Mouse (Mus musculus): ENCODE data around the gene Plekha5.
A peak's percentile ranks its signal among the peaks of the same experiment; 100 is the strongest.

Plekha5 gene

GRCm38 (mm10) chr6:140423846-140424200 lies at the start of gene Plekha5:
Plekha5 (plus strand) TSS chr6:140424054.
- peak; percentile 72 for DNase-seq

GRCm38 (mm10) chr6:140375671-140376070 lies 48.2 kb upstream of the Plekha5 start:
- no peak for DNase-seq

GRCm38 (mm10) chr6:140380588-140380987 lies 43.3 kb upstream of the Plekha5 start:
- DNase-seq: no peak

DNA sequence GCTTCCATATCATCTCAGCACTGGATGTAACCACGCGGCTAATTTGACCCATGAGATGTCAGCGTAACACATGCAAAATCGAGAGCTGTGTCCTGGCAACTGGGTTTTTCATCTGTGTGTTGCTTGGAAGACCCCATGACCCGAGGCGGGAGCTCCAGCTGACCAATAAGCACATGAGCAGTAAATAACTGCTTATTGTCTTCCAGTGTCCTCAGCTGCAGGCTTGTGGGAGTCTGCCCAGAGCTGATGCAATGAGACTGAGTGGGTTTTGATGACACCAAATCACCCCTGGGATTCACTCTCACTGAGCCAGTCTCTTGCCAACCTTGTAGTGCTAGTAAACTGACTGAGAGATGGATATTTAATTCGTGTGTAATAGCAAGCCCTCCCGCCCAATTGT lies 42.7 kb upstream of the Plekha5 start:
- no peak for DNase-seq

DNA sequence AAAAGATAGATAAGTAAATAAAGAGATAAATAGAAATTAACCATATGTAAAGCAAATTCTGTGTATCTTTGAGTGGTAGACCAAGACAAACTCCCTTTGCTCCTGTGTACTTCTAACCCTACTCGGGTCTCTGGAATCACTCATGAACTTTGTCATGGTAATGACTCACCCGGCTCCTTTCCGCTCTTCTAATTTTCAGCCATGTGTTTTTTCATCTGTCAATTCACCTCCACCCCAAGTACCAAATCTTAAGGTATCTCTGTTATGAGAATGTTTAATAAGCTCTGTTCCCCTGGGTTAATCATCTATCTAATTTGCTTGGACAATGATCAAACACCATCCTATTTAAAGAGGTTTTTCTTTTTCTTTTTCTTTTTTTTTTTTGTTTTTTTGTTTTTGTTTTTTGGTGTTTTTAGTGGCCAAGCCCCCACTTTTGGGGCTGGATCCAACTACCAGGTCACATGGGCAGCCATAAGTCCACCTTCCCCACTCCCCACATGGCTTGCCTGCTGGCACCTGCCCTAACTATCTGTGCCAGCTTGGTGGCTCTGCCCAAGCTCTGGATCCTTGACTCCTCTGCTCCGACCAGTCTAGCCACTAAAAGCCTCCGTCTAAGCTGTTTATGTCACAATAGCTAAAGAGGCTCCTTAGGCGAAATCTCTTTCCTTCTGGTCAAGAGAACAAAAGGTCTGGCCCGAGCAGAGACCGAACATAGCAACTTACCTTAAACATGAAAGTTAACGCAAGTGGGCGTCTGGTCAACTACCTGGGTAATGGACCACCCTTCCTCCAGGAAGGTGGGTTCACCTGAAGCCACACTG lies 40.1 kb upstream of the Plekha5 start:
- DNase-seq: peak; percentile 50

- no peak for DNase-seq
Observed at GRCm38 (mm10) chr6:140396687-140397086, 27.2 kb upstream of the Plekha5 start.

DNA sequence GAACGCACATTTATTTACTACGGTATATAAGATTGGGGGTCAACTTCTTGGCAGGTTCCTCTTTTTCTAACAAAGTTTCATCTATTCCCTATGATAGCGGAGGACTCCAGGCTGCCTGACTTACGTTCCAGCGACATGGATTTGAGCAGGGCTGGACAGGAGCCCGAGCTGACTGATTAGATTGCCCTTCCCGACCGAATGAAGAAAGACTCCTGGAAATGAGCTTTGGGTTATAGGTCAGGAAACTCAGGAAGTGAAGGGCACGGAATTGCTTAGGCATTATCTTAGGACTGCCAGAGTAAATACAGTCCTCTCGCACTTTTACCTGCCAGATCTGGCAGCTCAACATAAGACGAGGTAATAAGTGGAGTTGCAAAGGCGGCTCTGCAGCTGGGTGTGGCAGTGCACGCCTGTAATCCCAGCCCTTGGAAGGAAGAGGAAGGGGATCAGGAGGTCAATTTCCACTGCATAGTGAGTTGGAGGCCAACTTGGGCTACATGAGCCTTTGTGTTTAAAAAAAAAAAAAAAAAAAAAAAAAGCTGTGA lies 21.0 kb upstream of the Plekha5 start:
- DNase-seq: no peak

GRCm38 (mm10) chr6:140411996-140412395 lies 11.9 kb upstream of the Plekha5 start:
- no peak for DNase-seq

- no peak for DNase-seq
Observed at GRCm38 (mm10) chr6:140423041-140423845, 611 bp upstream of the Plekha5 start.

DNA sequence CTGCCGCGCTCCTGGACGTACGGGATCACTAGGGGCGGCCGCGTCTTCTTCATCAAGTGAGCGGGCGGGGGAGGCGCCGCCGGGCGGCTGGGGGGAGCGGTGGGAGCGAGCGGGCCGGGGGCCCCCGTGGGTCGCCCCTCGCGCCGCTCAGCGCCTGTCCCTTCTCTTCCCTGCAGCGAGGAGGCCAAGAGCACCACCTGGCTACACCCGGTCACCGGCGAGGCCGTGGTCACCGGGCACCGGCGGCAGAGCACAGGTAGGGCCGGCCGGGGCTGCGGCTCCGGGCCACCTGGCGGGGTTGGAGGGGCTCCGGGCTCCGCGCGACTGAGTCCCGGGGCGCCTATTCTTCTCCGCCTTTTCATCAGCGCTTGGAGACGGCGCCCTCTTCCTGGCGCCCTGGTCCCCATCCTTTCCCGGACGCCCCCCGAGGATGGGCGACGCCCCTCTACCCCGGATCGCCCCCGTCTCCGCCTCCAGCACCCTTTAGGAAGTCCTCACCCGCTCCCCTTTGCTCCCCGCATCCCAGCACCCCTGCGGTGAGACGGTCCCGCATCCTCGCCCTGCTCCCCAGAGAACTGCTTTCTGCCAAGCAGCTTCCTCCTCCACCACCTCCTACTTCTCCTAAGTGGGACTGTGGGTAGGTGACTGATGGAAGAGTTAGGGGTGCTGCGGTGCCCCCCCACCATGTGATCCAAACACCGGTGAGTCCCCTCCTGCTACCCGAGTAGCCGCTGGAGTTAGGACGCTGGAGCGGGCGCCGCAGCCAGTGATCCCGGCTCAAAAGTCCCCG lies 542 bp downstream of the Plekha5 start:
- peak; percentile 71 for DNase-seq

- peak; percentile 61 for DNase-seq
Observed at GRCm38 (mm10) chr6:140424991-140425361, 1.1 kb downstream of the Plekha5 start.

- DNase-seq: no peak
Observed at GRCm38 (mm10) chr6:140429236-140429635, 5.4 kb downstream of the Plekha5 start.

DNA sequence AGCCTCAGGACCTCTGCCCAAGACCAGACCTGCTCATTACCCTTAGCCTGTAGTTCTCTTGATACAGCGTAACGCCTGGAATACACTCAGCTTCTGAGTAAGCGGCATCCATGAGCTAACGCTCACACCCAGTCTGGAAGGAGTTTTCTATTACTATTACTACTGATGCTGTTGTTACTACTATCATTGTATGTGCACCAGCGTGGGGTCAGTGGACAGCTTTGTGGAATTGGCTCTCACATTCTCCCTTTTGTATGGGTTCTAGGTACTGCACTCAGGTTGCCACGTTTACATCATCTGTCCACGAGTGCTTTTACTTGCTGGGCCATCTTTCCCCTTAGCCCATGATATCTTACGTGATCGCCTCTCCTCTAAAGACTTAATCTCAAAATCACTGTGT lies 8.5 kb downstream of the Plekha5 start:
- DNase-seq: no peak

GRCm38 (mm10) chr6:140443374-140443773 lies 19.5 kb downstream of the Plekha5 start:
- peak; percentile 57 for DNase-seq

DNA sequence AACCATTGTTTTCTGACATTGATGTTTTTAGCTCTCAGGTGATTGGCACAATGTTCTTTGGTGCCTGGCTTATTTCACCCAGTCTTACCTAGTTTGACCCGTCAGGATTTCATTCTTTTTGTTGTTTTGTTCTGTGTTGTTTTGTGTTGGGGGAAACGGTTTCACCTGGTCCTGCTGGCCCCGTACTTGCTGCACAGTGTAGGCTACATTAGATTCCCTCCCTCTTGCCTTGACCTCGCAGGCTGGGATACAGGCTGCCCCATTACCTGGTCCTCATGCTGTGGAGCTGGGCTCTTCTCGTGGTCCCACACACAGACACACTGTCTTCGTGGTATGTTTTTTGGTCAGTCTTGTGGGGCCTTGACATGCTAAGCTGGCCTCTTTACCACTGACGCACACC lies 20.3 kb downstream of the Plekha5 start:
- no peak for DNase-seq

DNA sequence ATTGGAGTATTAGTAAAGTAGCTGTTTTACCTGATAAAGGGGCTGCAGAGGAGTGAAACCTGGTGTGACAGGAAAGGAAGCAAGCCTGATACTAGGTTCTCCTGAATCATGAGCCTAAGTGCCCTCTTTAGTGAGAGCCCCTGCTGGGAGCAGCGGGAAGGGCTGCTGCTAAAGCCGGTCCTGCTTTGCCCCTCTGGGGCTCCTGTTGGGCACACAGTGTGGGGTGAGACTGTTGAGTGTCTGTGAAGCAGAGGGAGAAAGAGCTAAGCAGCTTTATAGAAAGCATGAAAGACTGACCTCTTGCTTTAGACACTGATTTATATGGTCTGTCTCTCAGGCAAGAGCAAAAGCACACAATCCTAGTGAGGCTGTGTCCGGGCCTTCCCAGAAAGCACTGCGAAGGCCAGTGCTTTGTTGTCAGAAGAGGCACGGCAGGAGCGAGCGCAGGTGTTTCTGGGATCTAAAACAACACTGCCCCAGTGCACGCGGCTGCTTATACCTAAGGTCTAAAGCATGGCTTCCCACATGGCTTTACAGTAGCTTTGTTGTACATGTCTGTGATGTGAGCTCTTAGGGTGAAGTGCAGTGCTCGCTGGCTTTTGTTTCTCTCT lies 21.1 kb downstream of the Plekha5 start:
- no peak for DNase-seq

DNA sequence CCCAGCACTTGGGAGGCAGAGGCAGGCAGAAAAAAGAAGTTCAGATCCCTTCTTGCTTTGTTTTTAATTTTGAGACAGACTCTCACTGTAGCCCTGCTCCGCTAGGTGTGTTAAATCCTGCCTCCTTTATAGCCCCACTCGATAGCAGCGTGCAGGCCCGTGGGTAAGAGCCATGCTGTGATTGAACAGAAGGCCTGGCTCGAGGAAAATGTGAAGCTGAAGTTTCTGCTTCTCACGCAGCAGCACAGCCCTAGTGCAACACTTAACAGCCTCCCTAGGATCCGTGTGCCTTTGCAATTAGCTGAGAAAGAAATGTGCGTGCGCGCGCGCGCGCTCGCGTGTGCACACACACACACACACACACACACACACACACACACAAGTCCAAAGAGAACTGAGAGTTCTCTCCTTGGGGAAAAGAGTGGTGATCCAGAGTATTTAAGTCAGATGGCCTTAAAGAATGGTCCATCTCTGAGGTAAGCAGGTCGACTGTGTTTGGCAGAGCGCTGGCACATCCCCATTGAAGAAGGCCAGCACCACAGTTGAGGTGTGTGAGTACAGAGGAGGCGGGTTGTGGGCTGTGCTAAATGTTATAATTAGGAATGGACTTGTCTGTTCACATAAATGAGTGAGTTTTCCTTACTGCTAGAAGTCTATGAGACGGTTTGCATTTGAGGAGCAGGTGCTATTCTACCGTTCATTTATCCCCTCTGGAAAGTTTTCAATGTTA lies 24.3 kb downstream of the Plekha5 start:
- no peak for DNase-seq

DNA sequence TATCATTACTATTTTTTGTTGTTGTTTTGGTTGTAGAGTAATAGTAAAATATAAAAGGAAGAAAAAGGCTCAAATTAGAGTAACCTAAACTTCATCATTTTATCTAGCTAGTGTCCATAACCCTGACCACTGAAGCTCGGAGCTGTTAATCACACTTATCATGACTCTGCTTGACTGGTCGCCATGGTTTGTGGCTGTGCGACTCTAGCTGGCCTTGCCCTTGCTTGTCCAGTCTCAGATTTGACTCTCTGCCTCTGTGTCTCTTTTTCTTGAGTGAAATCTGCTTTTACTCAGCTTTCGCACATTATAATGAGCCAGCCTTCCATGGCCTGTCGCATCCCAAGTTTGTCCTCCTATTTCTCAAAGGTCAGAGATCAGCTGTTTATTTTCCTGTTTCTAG lies 26.8 kb downstream of the Plekha5 start:
- DNase-seq: no peak

- DNase-seq: no peak
Observed at GRCm38 (mm10) chr6:140452736-140453135, 28.9 kb downstream of the Plekha5 start.

DNA sequence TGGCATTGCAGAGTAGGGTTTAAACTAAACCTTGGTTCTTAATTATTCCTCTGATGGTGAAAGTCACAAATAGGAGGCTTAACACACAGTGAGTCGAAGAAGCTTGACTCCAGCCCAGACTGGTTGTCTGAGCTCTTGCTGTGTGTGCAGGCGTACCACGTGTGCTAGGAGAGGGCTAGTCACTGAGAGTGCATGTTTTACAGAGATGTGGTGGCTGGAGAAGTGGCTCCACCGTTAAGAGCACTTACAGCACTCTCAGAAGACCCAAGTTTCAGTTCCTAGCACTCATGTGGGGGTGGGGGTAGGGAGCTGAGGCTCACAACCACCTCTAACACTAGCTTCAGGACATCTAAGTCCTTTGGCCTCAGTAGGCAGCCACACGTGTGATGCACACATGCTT lies 29.6 kb downstream of the Plekha5 start:
- DNase-seq: no peak

DNA sequence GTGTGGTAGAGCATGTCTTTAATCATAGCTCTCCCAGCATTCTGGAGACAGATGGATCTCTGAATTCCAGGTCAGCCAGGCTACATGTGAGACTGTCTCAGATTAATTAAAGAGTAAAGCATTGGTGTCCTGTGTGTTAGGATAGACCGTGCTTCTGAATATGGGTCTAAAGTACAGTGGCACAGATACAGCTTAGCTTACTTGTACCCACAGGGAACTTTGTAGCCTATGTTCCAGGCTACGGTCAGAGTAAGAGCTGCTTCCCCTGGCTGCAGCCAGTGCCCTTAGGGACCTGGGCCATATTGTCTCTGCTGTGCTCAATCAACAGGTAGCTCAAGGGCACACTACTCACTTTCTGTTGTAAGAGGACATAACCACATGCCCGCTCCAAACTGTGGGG lies 30.5 kb downstream of the Plekha5 start:
- DNase-seq: no peak

DNA sequence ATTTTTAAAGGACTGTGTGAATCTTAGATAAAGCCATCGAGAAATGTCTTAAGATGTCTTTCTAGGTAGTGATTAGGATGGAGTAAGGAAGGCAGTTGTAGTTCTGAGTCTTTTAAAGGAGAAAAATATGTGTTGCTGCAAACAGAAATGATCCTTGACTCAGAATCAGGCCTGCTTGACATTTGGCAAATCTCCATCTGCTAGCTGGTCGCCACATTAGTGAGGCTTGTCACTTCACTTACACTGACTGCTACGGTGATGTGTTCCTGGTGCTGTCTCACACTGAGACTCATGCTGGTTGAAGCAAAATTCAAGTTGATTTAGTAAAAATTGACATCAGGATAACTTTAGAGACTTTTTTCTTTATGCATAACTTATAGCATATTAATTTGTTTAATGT lies 32.0 kb downstream of the Plekha5 start:
- DNase-seq: no peak

Data from kidney, adult 18-20 months (tissue).